Mouse (Mus musculus) heart, embryonic 10.5 days (tissue): Measurements from ENCODE around the gene Cdc7. TPM values are rescaled to one million over a fixed set of nuclear protein-coding genes. Genes with fewer than 3 reads are reported as not detected.

Source experiments
- DNase-seq: peaks from one replicate; pipeline ENCODE4 v3.0.0-alpha.2; 2017; ENCODE audit warnings: low spot score
- H3K27ac ChIP-seq: fragments of 300-500 bp; sonication (generic); 2 replicates; pipeline ENCODE4 v1.5.1; 2016; ENCODE audit warnings: mild to moderate bottlenecking
- H3K27me3 ChIP-seq: fragments of 300-500 bp; sonication (generic); 2 replicates; pipeline ENCODE4 v1.6.1; 2016; ENCODE audit warnings: mild to moderate bottlenecking; ENCODE audit not compliant: poor library complexity, insufficient read depth, severe bottlenecking
- H3K36me3 ChIP-seq: fragments of 300-500 bp; sonication (generic); 2 replicates; pipeline ENCODE4 v1.6.1; 2016; ENCODE audit warnings: mild to moderate bottlenecking, moderate library complexity
- H3K4me1 ChIP-seq: fragments of 300-500 bp; sonication (generic); 2 replicates; pipeline ENCODE4 v1.6.1; 2016; ENCODE audit warnings: mild to moderate bottlenecking
- H3K4me3 ChIP-seq: fragments of 300-500 bp; sonication (generic); 2 replicates; pipeline ENCODE4 v1.5.1; 2016; ENCODE audit warnings: mild to moderate bottlenecking, moderate library complexity
- H3K9me3 ChIP-seq: fragments of 300-500 bp; sonication (generic); 2 replicates; pipeline ENCODE4 v1.6.1; 2016; ENCODE audit warnings: mild to moderate bottlenecking, moderate library complexity
- WGBS: fragments of 180-500 bp; shearing (Covaris S2); methylation state at CpG from one replicate; pipeline ENCODE4 v1.1.7; 2016; 5-methylcytosine and 5-hydroxymethylcytosine counted together
- polyA plus RNA-seq: library from polyadenylated mRNA; unstranded; fragments of >200 nt; fragmentation: Nextera tagmentation; extraction: Ambion mirVana; gene quantifications from 2 replicates; pipeline ENCODE4 v1.2.1, GENCODE M21; 2016

Cdc7 gene
- polyA plus RNA-seq, 1 experiment from 2014 or later, result 46.6 TPM

DNA sequence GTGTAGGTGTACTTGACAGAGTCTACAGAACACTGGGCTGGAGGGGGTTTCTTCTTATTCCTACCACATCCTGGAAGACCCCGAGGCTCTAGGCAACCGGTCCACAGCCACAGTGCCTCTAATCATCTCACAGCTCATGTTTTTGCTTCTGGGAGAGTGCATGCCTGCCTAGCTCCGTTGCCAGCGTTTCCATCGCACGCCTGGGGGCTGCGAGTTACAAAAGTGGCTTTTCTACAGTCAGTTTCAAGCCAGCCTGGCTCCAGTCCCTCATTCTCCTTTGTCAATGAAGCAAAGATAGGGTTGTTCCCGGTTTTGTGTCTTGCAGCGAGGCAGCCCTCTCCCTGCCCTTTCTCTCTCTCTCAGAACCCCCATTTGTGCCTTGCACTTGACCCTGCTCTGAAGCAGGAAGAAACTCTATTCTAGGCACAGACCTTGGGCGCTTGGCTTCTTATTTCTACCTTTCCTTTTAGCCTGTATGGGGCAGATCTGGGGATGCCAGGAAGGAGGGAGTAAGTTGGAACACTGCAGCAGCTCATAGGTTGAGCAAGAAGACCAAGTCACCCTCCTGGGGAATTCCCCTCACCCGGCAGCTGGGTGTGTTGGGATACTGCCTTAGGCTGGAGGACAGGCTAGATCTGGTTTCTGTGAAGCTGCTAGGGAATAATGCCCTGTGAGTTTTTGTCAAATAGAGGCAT lies 37.4 kb downstream of the Cdc7 start:
- Histone ChIP-seq H3K36me3 (no peaks in the 10 kb centered on the region), H3K27ac (peak overlapping the region; percentile 47), H3K4me3 (no peak overlapping the region), H3K9me3 (no peaks in the 10 kb centered on the region), H3K4me1 (peaks cover 20% of the 10 kb centered on the region), H3K27me3 (no peaks in the 10 kb centered on the region)
- 50% methylated on average over 11 of the region's 11 CpGs for WGBS
- DNase-seq, result no peak

- Histone ChIP-seq H3K27ac (peak overlapping the region; percentile 47), H3K27me3 (no peaks in the 10 kb centered on the region), H3K36me3 (no peaks in the 10 kb centered on the region), H3K4me1 (peaks cover 17% of the 10 kb centered on the region), H3K9me3 (no peaks in the 10 kb centered on the region), H3K4me3 (no peak overlapping the region)
- WGBS, result 20% methylated on average over 5 of the region's 5 CpGs
- no peak for DNase-seq
Measured at GRCm38 (mm10) chr5:107002091-107002416, 37.9 kb downstream of the Cdc7 start.

GRCm38 (mm10) chr5:107009721-107010120 lies 45.6 kb downstream of the Cdc7 start:
- no peaks in the 10 kb centered on the region for H3K36me3 ChIP-seq
- H3K27me3 ChIP-seq, result no peaks in the 10 kb centered on the region
- no peak overlapping the region for H3K27ac ChIP-seq
- DNase-seq, result peak; percentile 41
- H3K9me3 ChIP-seq, result no peaks in the 10 kb centered on the region
- WGBS, result 93% methylated on average over 3 of the region's 3 CpGs
- H3K4me3 ChIP-seq, result no peak overlapping the region
- H3K4me1 ChIP-seq, result peaks cover 36% of the 10 kb centered on the region

GRCm38 (mm10) chr5:107010300-107010699 lies 46.2 kb downstream of the Cdc7 start:
- Histone ChIP-seq H3K27me3 (no peaks in the 10 kb centered on the region), H3K36me3 (no peaks in the 10 kb centered on the region), H3K9me3 (no peaks in the 10 kb centered on the region), H3K27ac (no peak overlapping the region), H3K4me1 (peaks cover 42% of the 10 kb centered on the region), H3K4me3 (no peak overlapping the region)
- peak; percentile 59 for DNase-seq
- WGBS, result 78% methylated on average over 3 of the region's 3 CpGs

- peaks cover 51% of the 10 kb centered on the region for H3K4me1 ChIP-seq
- WGBS, result 43% methylated on average over 7 of the region's 7 CpGs
- DNase-seq, result peak; percentile 70
Measured at GRCm38 (mm10) chr5:107011316-107012029, 47.4 kb downstream of the Cdc7 start.

DNA sequence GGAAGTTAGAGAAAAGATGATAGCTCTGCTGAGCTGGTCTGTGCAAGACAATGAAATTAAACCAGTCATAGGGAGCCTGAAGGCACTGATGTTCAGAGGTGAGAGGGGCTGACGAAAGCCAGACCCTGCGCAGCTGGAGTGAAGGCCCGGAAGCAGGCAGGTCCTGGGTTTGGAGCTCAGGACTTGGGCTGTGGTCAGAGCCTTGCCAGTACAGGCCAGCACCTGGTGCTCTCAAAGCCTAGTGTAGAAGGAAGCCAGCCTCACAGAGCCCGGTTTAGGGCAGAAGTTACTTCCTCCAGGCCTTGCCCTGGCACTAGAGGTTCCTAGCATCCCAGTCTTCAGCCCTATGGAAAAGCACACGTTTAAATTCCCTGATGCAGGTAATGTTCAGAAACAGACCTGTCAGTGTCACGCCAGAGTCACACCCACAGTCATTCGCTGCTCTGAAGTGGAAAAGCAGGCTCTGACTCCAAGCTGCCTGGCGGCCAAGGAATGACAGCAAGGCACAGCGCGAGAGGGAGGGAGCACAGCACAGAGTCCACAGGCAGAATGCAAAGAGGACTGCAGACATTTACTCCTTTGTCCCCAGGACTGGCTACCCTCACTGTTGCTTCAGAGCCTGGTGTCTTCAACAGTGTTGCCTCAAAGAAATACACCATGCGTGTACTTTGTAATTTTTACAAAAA lies 48.1 kb downstream of the Cdc7 start:
- Histone ChIP-seq H3K27ac (peak overlapping the region; percentile 86), H3K27me3 (no peaks in the 10 kb centered on the region), H3K9me3 (no peaks in the 10 kb centered on the region), H3K36me3 (no peaks in the 10 kb centered on the region), H3K4me1 (peaks cover 51% of the 10 kb centered on the region), H3K4me3 (no peak overlapping the region)
- DNase-seq, result peak; percentile 79
- 21% methylated on average over 11 of the region's 11 CpGs for WGBS

More at GRCm38 (mm10) chr5:107011316-107012029, 47.4 kb downstream of the Cdc7 start:
- H3K27me3 ChIP-seq, result no peaks in the 10 kb centered on the region
- H3K4me3 ChIP-seq, result no peak overlapping the region
- no peaks in the 10 kb centered on the region for H3K36me3 ChIP-seq
- peak overlapping the region; percentile 86 for H3K27ac ChIP-seq
- no peaks in the 10 kb centered on the region for H3K9me3 ChIP-seq

- Histone ChIP-seq H3K4me1 (peaks cover 51% of the 10 kb centered on the region), H3K36me3 (no peaks in the 10 kb centered on the region), H3K9me3 (no peaks in the 10 kb centered on the region), H3K4me3 (no peak overlapping the region), H3K27ac (peak overlapping the region; percentile 76), H3K27me3 (no peaks in the 10 kb centered on the region)
- DNase-seq, result peak; percentile 63
- WGBS, result 61% methylated on average over 2 of the region's 2 CpGs
Measured at GRCm38 (mm10) chr5:107013393-107013792, 49.3 kb downstream of the Cdc7 start.

DNA sequence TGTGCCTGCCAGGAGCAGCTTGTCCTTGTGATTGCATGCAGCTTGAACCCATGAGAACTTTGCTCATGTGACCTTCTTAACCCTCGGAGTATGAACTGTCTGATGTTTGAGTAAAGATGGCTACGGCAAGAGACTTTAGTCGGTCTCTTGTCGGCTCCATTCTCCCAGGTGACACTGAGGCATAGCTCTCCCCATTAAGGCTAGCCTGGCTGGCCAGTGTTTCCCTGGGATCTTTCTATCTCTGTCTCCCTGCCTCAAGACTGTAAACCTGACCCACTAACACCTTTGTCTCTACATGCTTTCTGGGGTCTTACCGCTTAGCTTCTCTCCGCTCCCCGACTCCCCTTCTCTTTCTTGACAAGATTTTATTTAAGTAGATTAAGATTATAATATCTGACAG lies 50.0 kb downstream of the Cdc7 start:
- WGBS, result 84% methylated on average over 7 of the region's 7 CpGs
- Histone ChIP-seq H3K27ac (peak overlapping the region; percentile 76), H3K36me3 (no peaks in the 10 kb centered on the region), H3K4me1 (peaks cover 51% of the 10 kb centered on the region), H3K9me3 (no peaks in the 10 kb centered on the region), H3K4me3 (no peak overlapping the region), H3K27me3 (no peaks in the 10 kb centered on the region)
- DNase-seq, result peak; percentile 33

GRCm38 (mm10) chr5:107015046-107015421 lies 50.9 kb downstream of the Cdc7 start:
- no peak for DNase-seq
- Histone ChIP-seq H3K36me3 (no peaks in the 10 kb centered on the region), H3K4me3 (no peak overlapping the region), H3K4me1 (peaks cover 55% of the 10 kb centered on the region), H3K27ac (peak overlapping the region; percentile 76; the same call in 1 of the 2 replicates), H3K27me3 (no peaks in the 10 kb centered on the region), H3K9me3 (no peaks in the 10 kb centered on the region)
- WGBS, result 53% methylated on average over 2 of the region's 2 CpGs

DNA sequence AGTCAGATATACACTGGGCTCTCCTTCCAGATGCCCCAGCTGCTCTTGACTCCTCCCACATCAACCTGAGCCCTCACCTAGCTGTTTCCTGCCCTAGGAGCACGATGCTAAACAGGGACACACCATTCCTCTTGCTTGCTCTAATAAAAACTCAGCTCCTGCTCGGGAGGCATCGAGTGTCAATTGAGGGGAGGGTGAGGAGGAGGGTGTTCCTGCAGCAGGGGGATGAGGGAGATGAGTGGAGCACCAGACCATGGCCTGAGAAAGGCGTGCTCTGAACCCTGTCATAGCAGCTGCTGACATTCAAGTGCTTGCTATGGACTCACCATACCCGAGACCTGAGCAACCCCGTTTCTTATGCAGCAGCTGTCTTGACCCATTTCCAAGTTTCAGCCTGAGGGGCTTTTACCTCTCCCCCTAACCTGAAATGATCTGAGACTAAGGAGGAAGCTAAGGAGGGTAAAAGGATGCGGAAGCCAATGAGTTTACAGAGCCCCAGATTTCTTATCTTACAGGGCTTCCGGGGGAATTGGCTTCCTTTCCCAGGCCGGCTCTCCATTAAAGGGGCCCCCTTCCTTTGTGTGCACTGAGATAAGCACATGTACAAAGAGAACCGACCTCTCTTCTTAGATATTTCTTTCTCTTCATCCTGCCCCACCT lies 51.4 kb downstream of the Cdc7 start:
- Histone ChIP-seq H3K4me1 (peaks cover 60% of the 10 kb centered on the region), H3K9me3 (no peaks in the 10 kb centered on the region), H3K27me3 (no peaks in the 10 kb centered on the region), H3K36me3 (no peaks in the 10 kb centered on the region), H3K4me3 (0 out of 2 replicates have a peak overlapping the region, but pooled peaks have one; percentile 0), H3K27ac (peak overlapping the region; percentile 76)
- 6% methylated on average over 10 of the region's 10 CpGs for WGBS
- peak; percentile 75 for DNase-seq

GRCm38 (mm10) chr5:107016538-107016937 lies 52.4 kb downstream of the Cdc7 start:
- Histone ChIP-seq H3K4me3 (no peak overlapping the region), H3K27me3 (no peaks in the 10 kb centered on the region), H3K4me1 (peaks cover 63% of the 10 kb centered on the region), H3K36me3 (no peaks in the 10 kb centered on the region), H3K9me3 (no peaks in the 10 kb centered on the region), H3K27ac (no peak overlapping the region)
- WGBS, result 75% methylated on average over 4 of the region's 4 CpGs
- no peak for DNase-seq

DNA sequence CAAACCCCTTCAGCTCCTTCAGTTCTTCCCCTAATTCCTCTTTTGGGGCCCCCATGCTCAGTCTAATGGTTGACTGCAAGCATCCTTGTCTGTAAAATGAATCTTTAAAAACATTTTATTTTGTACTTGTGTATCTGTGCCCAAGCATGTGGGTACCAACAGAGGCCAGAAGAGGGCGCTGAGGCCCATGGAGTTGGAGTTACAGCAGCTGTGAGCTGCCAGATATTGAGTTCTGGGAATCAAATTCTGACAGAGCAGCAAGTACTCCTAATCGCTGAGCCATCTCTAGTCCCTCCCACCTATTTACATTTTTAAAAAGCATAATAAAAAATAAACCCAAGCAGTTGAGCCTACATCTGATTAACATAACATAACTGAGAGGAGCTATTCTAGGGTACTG lies 53.4 kb downstream of the Cdc7 start:
- H3K27ac ChIP-seq, result no peak overlapping the region
- no peaks in the 10 kb centered on the region for H3K27me3 ChIP-seq
- H3K36me3 ChIP-seq, result no peaks in the 10 kb centered on the region
- no peak for DNase-seq
- no peaks in the 10 kb centered on the region for H3K9me3 ChIP-seq
- WGBS, result 62% methylated on average over 2 of the region's 2 CpGs
- H3K4me3 ChIP-seq, result no peak overlapping the region
- H3K4me1 ChIP-seq, result peaks cover 54% of the 10 kb centered on the region

GRCm38 (mm10) chr5:107019057-107019456 lies 54.9 kb downstream of the Cdc7 start:
- Histone ChIP-seq H3K4me1 (peaks cover 41% of the 10 kb centered on the region), H3K36me3 (no peaks in the 10 kb centered on the region), H3K4me3 (no peak overlapping the region), H3K27me3 (peaks cover 2% of the 10 kb centered on the region; the same call in 1 of the 2 replicates), H3K27ac (no peak overlapping the region), H3K9me3 (no peaks in the 10 kb centered on the region)
- peak; percentile 51 for DNase-seq
- WGBS, result 74% methylated on average over 5 of the region's 5 CpGs
